Mouse (Mus musculus): ENCODE measurements around the gene Ccdc59. TPM values are rescaled to one million over a fixed set of nuclear protein-coding genes. Genes with fewer than 3 reads are reported as not detected.

Gene Ccdc59
- 1.2 and 1.8 TPM in 2 replicates for polyA plus RNA-seq (2012; rRNA removed)

DNA sequence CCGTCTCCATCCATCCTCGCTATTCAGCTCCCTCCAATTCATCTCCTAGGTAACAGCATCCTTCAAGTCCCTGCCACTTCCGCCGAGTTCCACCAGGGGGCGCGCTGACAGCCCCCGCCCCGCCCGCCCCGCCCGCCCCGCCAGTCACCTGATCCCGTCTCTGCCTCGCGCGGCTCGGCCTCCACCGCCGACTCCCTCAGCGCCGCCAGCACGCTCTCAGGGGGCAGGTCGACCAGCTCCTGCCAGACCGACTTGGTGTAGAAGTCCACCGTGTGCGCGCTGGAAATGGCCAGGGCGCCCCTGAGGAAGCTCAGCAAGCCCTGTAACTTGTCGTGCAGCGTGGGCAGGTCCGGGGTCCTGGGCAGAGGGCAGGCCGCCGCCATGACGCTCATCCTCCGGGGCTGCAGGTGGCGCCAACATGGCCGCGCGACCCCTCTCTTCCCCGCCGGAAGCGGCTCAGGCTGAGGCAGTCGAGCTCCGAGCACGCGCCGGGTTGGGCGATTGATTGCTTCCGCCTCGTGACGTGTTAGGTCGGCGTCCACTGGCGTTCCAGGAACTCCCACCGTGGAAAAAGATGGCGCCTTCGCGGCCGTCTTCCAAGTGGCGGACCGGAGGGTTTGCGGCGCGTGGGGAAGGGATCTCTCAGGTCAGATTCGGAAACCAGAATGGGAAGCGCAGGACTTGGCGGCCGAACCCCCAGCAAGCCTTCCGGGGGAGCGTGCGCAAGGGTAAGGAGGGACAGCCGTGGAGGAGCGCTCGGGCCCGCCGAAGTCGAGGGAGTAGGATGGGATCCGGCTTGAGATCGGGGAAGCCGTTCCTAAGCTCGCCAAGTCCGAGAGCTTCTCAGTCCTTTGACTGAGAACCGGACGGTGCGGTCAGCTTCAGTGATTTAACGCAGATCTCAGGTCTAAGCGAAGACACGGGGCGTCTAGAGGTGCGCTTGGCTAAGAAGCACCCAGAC, at the start of gene Ccdc59, which contains the start of gene Mettl25:
Gene Ccdc59, plus strand, starts transcription at position 140 of the 961 bp plus-strand sequence.
Gene Mettl25, minus strand, starts transcription at position 453 of the 961 bp plus-strand sequence.

Other genes starting within 250 kb of the Ccdc59 start
- gene Mettl25, start 313 bp downstream of the Ccdc59 start, polyA plus RNA-seq (2012; rRNA removed): 2.2 and 2.4 TPM in 2 replicates